8 mouse cellular contexts compared by ENCODE assay signal in genomic region chr2:66408456-66408855, GRCm38 (mm10). TPM values are rescaled to one million over a fixed set of nuclear protein-coding genes. Genes with fewer than 3 reads are reported as not detected.
DNase-seq lines count a peak whose midpoint lies in the region; ATAC-seq and TF ChIP-seq lines count a peak whose summit lies in the region.

No protein-coding gene starts in this region.

- ATAC-seq in hindbrain, postnatal 0 days = peak; percentile 50
- peak; percentile 47 for ATAC-seq in midbrain, embryonic 16.5 days

- peak overlapping the region; percentile 49 for H3K9ac ChIP-seq in hindbrain, postnatal 0 days (replicated peaks; ENCODE audit: low read length)
- peak overlapping the region; percentile 63 for H3K9ac ChIP-seq in midbrain, embryonic 16.5 days (ENCODE audit: low read depth, low read length)

- no peaks in the 10 kb centered on the region for H3K4me1 ChIP-seq in hindbrain, postnatal 0 days (ENCODE audit: insufficient read depth, low read length)
- H3K4me1 ChIP-seq in midbrain, embryonic 16.5 days (ENCODE audit: control insufficient read depth, insufficient read depth, low read length) = peaks cover 10% of the 10 kb centered on the region

- intact Hi-C loops in left cerebral cortex, adult 2 months (cut with DNase I) = loop anchor here (2.0 kb wide), 3 partner anchors 26 to 72 kb away; partner anchors contain the start of gene Scn1a
- intact Hi-C loops in left cerebral cortex, postnatal 4 days (cut with DNase I) = loop anchor here (2.0 to 5.0 kb wide), 2 partner anchors 61 to 152 kb away; partner anchors contain the start of gene Ttc21b

- peak overlapping the region; percentile 81 for H3K27ac ChIP-seq in left cerebral cortex, adult 2 months
- H3K27ac ChIP-seq in hindbrain, postnatal 0 days = peak overlapping the region; percentile 55
- H3K27ac ChIP-seq in midbrain, embryonic 16.5 days (ENCODE audit: low read length) = peak overlapping the region; percentile 82

- H3K36me3 ChIP-seq in hindbrain, postnatal 0 days (ENCODE audit: insufficient read depth, low read length) = no peaks in the 10 kb centered on the region
- no peaks in the 10 kb centered on the region for H3K36me3 ChIP-seq in midbrain, embryonic 16.5 days (ENCODE audit: control insufficient read depth, insufficient read depth, low read length)

- peak; percentile 18 to 19 for DNase-seq in left cerebral cortex, adult 2 months (ENCODE audit: extremely low spot score in 1 of 2, low spot score in 2 of 2)
- DNase-seq in left cerebral cortex, postnatal 4 days = no peak
- DNase-seq in cerebellum, postnatal 25 days = peak; percentile 54 to 61
- DNase-seq in hindbrain, postnatal 0 days (ENCODE audit: low spot score) = peak; percentile 42
- DNase-seq in adrenal gland, postnatal 14 days = no peak
- DNase-seq in thymus, postnatal 36 days = no peak
- DNase-seq in gastrocnemius, adult 18-20 months (ENCODE audit: low spot score) = no peak

- H3K4me2 ChIP-seq in hindbrain, postnatal 0 days (ENCODE audit: low read depth, low read length) = peak overlapping the region; percentile 80
- H3K4me2 ChIP-seq in midbrain, embryonic 16.5 days (ENCODE audit: low read length) = peak overlapping the region; percentile 59

- no peaks in the 10 kb centered on the region for H3K9me3 ChIP-seq in hindbrain, postnatal 0 days (ENCODE audit: low read length)
- no peaks in the 10 kb centered on the region for H3K9me3 ChIP-seq in midbrain, embryonic 16.5 days (replicated peaks; ENCODE audit: control insufficient read depth, low read length, poor library complexity, severe bottlenecking)

- H3K4me3 ChIP-seq in left cerebral cortex, adult 2 months = peak overlapping the region; percentile 61
- peak overlapping the region; percentile 61 for H3K4me3 ChIP-seq in hindbrain, postnatal 0 days (ENCODE audit: low read length)
- H3K4me3 ChIP-seq in midbrain, embryonic 16.5 days (ENCODE audit: low read depth, low read length) = peak overlapping the region; percentile 58

- TF ChIP-seq CTCF in left cerebral cortex, adult 2 months (IDR thresholded peaks at IDR 0.05) = no peak
- TF ChIP-seq CTCF in hindbrain, postnatal 0 days (IDR thresholded peaks at IDR 0.05; ENCODE audit: low read depth) = no peak

- H3K27me3 ChIP-seq in hindbrain, postnatal 0 days (ENCODE audit: insufficient read depth, low read length) = no peaks in the 10 kb centered on the region
- H3K27me3 ChIP-seq in midbrain, embryonic 16.5 days (ENCODE audit: control insufficient read depth, insufficient read depth, low read depth, low read length) = no peaks in the 10 kb centered on the region

- 23% methylated on average over 11 of the region's 11 CpGs for WGBS in hindbrain, postnatal 0 days
- 18% methylated on average over 11 of the region's 11 CpGs for WGBS in midbrain, embryonic 16.5 days

RNA-seq across cellular contexts. Expression of gene Scn1a, which starts 32.2 kb away (rescaled TPM):
- 100 to 1,000 TPM; 114 to 121 TPM for total RNA-seq in left cerebral cortex, adult 2 months (2021)
- 10 to 100 TPM; 30.8 to 34.3 TPM for total RNA-seq in left cerebral cortex, postnatal 4 days (2021)
- total RNA-seq in hindbrain, postnatal 0 days (2014; rRNA removed) = 16.5 and 25.5 TPM in 2 replicates
- polyA plus RNA-seq in hindbrain, postnatal 0 days (2015; fragmentation: Nextera tagmentation; extraction: Ambion mirVana) = 29.6 and 31.7 TPM in 2 replicates
- 20.6 and 23.3 TPM in 2 replicates for polyA plus RNA-seq in midbrain, embryonic 16.5 days (2015; fragmentation: Nextera tagmentation; extraction: Ambion mirVana)
- total RNA-seq in adrenal gland, postnatal 14 days (2021) = 0.07 and 0.30 TPM in 2 replicates
- total RNA-seq in gastrocnemius, adult 18-20 months (2021) = under 1 TPM in 1 of 2 experiments, not detected in 1; 0.09 TPM

Comparison
In these comparisons a context has a peak if more than half of its experiments do, and no peak if none do; other contexts are left out.
1. DNase-seq: peak in left cerebral cortex, adult 2 months (2 of 2), cerebellum, postnatal 25 days (2 of 2) and hindbrain, postnatal 0 days (single experiment); none in left cerebral cortex, postnatal 4 days (single experiment), adrenal gland, postnatal 14 days (single experiment), thymus, postnatal 36 days (0 of 2) and gastrocnemius, adult 18-20 months (single experiment).
2. RNA of gene Scn1a, which starts 32.2 kb away (total RNA-seq): 114 to 121 TPM in left cerebral cortex, adult 2 months, 30.8 to 34.3 TPM in left cerebral cortex, postnatal 4 days and 16.5 to 25.5 TPM in hindbrain, postnatal 0 days; 0.09 TPM in gastrocnemius, adult 18-20 months and 0.07 to 0.30 TPM in adrenal gland, postnatal 14 days; every median in the first group is over 10 times any median in the second.
3. Peak in every context shown above with its lines, with median percentiles within 50 percentile points of each other: H3K27ac ChIP-seq and H3K4me3 ChIP-seq.